Mouse (Mus musculus): ENCODE results near the gene Zkscan16. TPM values are rescaled to one million over a fixed set of nuclear protein-coding genes. Genes with fewer than 3 reads are reported as not detected.

Zkscan16 gene
- total and polyA plus RNA-seq, 3 experiments: not detected

DNA sequence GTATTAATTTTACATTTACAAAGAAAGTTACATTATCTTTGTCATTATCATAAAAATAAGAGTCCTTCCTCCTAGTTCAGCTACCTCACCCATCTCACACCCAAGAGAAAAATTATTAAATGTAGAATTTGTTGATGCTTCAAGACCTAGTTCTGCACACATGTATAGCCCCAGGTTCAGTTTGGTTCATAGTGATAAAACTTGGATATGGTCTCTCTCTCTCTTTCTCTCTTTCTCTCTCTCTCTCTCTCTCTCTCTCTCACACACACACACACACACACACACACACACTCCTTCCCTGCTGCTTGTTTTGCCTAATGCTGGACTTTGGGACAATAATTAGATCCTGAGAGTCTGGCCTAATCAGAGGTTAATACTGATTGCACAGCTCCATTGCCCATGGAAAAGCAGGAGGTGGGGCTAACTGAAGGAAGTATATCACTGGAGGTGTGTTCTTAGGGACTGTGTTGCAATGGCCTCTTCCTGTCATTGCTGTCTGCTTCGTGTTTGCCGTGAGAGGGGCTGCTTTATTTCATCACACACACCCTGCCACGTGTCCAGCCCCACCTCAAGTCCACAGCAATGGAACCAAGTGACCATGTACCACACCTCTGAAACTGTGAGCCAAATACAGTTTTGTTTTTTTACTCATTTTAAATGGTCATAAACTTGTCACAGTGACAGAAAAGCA is 29.9 kb upstream of the Zkscan16 start (continued):
- TF ChIP-seq E2F4 (IDR thresholded peaks at IDR 0.05; ENCODE audit: borderline replicate concordance, low read depth, low read length) (no peak; the same call in 1 of the 2 replicates), POLR2AphosphoS5 (IDR thresholded peaks at IDR 0.05; ENCODE audit: borderline replicate concordance, low read depth, low read length) (0 out of 2 replicates have a peak, but pooled peaks have one; percentile 77), MYC (IDR thresholded peaks at IDR 0.05; ENCODE audit: low read depth, low read length) (peak; percentile 86)

DNA sequence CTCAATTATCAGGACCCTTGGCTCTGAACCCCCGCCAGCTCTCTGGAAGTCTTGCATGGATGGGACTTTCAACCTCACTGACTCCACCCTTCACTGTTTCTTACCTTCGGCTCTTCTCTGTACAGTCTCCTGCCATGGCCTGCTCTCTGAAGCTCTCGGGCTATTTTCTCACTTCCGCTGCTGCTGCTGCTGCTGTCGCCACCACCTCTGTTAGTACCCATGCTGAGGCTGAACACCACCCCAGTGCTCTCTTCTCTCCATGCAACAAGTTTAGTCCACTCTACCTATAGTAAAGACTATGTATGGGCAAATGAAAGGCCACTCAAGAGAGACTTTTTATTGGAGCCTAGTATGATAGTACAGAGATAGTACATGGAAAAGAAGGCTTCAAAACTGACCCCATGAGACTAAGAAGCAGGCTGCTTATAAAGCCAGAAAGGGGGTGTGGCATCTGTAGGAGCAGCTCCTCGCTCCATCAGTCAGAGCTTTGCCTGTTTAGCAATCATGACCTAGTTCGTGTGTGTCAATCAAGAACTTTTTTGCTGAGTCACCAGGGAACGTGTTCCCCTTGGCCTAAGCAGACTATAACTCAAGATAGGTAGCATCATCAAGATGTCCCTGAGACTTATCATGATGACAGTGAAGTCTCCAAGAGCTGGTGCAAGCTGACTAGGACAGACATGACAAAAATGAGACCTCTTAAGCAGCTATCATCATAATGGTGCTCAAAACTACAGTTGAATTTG is 28.2 kb upstream of the Zkscan16 start:
- Histone ChIP-seq H3K27ac (ENCODE audit: control insufficient read depth, low read depth, low read length) (no peak overlapping the region), H3K9me3 (replicated peaks; ENCODE audit: insufficient read depth, low read length) (no peaks in the 10 kb centered on the region), H3K4me1 (ENCODE audit: control insufficient read depth in 1 of 2, insufficient read depth in 2 of 2, low read length in 2 of 2) (peaks cover 9 to 25% of the 10 kb centered on the region in 2 experiments), H3K4me3 (ENCODE audit: control insufficient read depth in 1 of 2, insufficient read depth in 1 of 2, low read depth in 2 of 2, low read length in 2 of 2) (no peak overlapping the region), H3K9ac (ENCODE audit: control insufficient read depth, low read depth, low read length, poor library complexity, severe bottlenecking) (no peak overlapping the region), H3K27me3 (ENCODE audit: control insufficient read depth in 1 of 2, insufficient read depth in 2 of 2, low read length in 2 of 2) (no peaks in the 10 kb centered on the region), H3K79me2 (ENCODE audit: control insufficient read depth, insufficient read depth, low read length, poor library complexity) (peaks cover 25% of the 10 kb centered on the region), H3K36me3 (ENCODE audit: control insufficient read depth in 1 of 2, insufficient read depth in 2 of 2, low read length in 2 of 2) (peaks cover 0 to 19% of the 10 kb centered on the region in 2 experiments; a peak in 2 of 4 replicates)
- peak; percentile 71 for DNase-seq (ENCODE audit: low read depth, low spot score)
- TF ChIP-seq HCFC1 (IDR thresholded peaks at IDR 0.05; ENCODE audit: low read depth, low read length): no peak
- TF ChIP-seq RCOR1 (IDR thresholded peaks at IDR 0.05; ENCODE audit: low read depth, low read length): no peak
- TF ChIP-seq TBP (IDR thresholded peaks at IDR 0.05; ENCODE audit: low read depth, low read length): no peak
- TF ChIP-seq MAX (IDR thresholded peaks at IDR 0.05; ENCODE audit: low read length): no peak
- TF ChIP-seq E2F4 (IDR thresholded peaks at IDR 0.05; ENCODE audit: borderline replicate concordance, low read depth, low read length): no peak
- TF ChIP-seq MYB (IDR thresholded peaks at IDR 0.05; ENCODE audit: low read depth, low read length): no peak
- TF ChIP-seq MYC (IDR thresholded peaks at IDR 0.05; ENCODE audit: low read depth, low read length): no peak
- TF ChIP-seq ELF1 (IDR thresholded peaks at IDR 0.05; ENCODE audit: low read depth, low read length): no peak
- TF ChIP-seq BHLHE40 (IDR thresholded peaks at IDR 0.05; ENCODE audit: borderline replicate concordance, low read depth, low read length): no peak
- TF ChIP-seq ZKSCAN1 (IDR thresholded peaks at IDR 0.05; ENCODE audit: low read depth, low read length): no peak
- TF ChIP-seq NELFE (IDR thresholded peaks at IDR 0.05; ENCODE audit: low read depth, low read length): no peak
- TF ChIP-seq NRF1 (IDR thresholded peaks at IDR 0.05; ENCODE audit: insufficient read depth, low read depth, low read length, poor library complexity, severe bottlenecking): no peak
- TF ChIP-seq RAD21 (IDR thresholded peaks at IDR 0.05; ENCODE audit: low read depth, low read length): no peak
- peak; percentile 85 for TF ChIP-seq GABPA (IDR thresholded peaks at IDR 0.05; ENCODE audit: low read depth, low read length)
- no peak for TF ChIP-seq POLR2AphosphoS5 (IDR thresholded peaks at IDR 0.05; ENCODE audit: borderline replicate concordance, low read depth, low read length)
- no peak for TF ChIP-seq ZNF384 (IDR thresholded peaks at IDR 0.05; ENCODE audit: low read depth, low read length)
- no peak for TF ChIP-seq USF1 (IDR thresholded peaks at IDR 0.05; ENCODE audit: low read depth, low read length)
- no peak for TF ChIP-seq MXI1 (IDR thresholded peaks at IDR 0.05; ENCODE audit: low read depth, low read length)
- peak; percentile 35; the same call in 1 of the 2 replicates for TF ChIP-seq ETS1 (IDR thresholded peaks at IDR 0.05; ENCODE audit: low read depth, low read length)
- no peak for TF ChIP-seq MEF2A (IDR thresholded peaks at IDR 0.05; ENCODE audit: extremely low read depth, insufficient replicate concordance, low read depth, low read length, poor library complexity, severe bottlenecking)
- no peak for TF ChIP-seq CHD2 (IDR thresholded peaks at IDR 0.05; ENCODE audit: low read length)
- TF ChIP-seq USF2 (IDR thresholded peaks at IDR 0.05; ENCODE audit: borderline replicate concordance in 1 of 2, insufficient read depth in 1 of 2, low read depth in 1 of 2, low read length in 2 of 2): no peak
- no peak for TF ChIP-seq JUND (IDR thresholded peaks at IDR 0.05; ENCODE audit: low read depth, low read length)
- TF ChIP-seq KAT2A (conservative IDR thresholded peaks at IDR 0.05; ENCODE audit: low read depth, low read length): no peak
- TF ChIP-seq MAZ (IDR thresholded peaks at IDR 0.05; ENCODE audit: low read depth, low read length): no peak
- no peak for TF ChIP-seq TCF12 (IDR thresholded peaks at IDR 0.05; ENCODE audit: low read depth, low read length)
- no peak for TF ChIP-seq CTCF (IDR thresholded peaks at IDR 0.05 in 2 of 3, conservative IDR thresholded peaks at IDR 0.05 in 1 of 3; ENCODE audit: control insufficient read depth in 1 of 3, insufficient read depth in 1 of 3, low read depth in 2 of 3, low read length in 3 of 3, poor library complexity in 1 of 3, severe bottlenecking in 1 of 3)
- TF ChIP-seq UBTF (IDR thresholded peaks at IDR 0.05; ENCODE audit: borderline replicate concordance, insufficient read depth, low read depth, low read length): no peak
- TF ChIP-seq CHD1 (IDR thresholded peaks at IDR 0.05; ENCODE audit: low read depth, low read length): no peak
- no peak for TF ChIP-seq ZMIZ1 (IDR thresholded peaks at IDR 0.05; ENCODE audit: low read depth, low read length)
- TF ChIP-seq SMC3 (IDR thresholded peaks at IDR 0.05; ENCODE audit: low read depth, low read length): no peak

All from MEL (cell line).